ENCODE assay signal across 9 mouse cellular contexts in genomic region chr4:152285505-152285904, GRCm38 (mm10). TPM values are rescaled to one million over a fixed set of nuclear protein-coding genes. Genes with fewer than 3 reads are reported as not detected.
DNase-seq lines count a peak whose midpoint lies in the region; ATAC-seq and TF ChIP-seq lines count a peak whose summit lies in the region.
"Had no signal": no experiment of that assay in that cellular context is flagged by ENCODE, and none has a peak within 500 bp of the region (broad histone marks: within the 10 kb centered on the region; RNA-seq: fewer than 3 reads in every experiment).

No protein-coding gene starts in this region.

- DNase-seq in heart, adult 2 months = peak; percentile 74 to 77
- peak; percentile 59 for DNase-seq in 416B (ENCODE audit: low read depth)
- DNase-seq in adrenal gland, postnatal 25 days = peak; percentile 55
- DNase-seq in gastrocnemius, adult 2 months = peak; percentile 76
- peak; percentile 67 for DNase-seq in left cerebral cortex, postnatal 4 days
- DNase-seq in retina, embryonic 14.5 days (ENCODE audit: low spot score) = peak; percentile 81
- DNase-seq in layer of hippocampus, adult 8-10 months (ENCODE audit: low spot score in 2 of 2) = no peak

- H3K4me3 ChIP-seq in heart, adult 2 months = no peak overlapping the region
- no peak overlapping the region for H3K4me3 ChIP-seq in heart, embryonic 12.5 days
- no peak overlapping the region for H3K4me3 ChIP-seq in gastrocnemius, adult 2 months

- TF ChIP-seq CTCF in heart, adult 2 months (IDR thresholded peaks at IDR 0.05) = peak; percentile 86
- TF ChIP-seq CTCF in gastrocnemius, adult 2 months (IDR thresholded peaks at IDR 0.05) = peak; percentile 82

- no peak overlapping the region for H3K9ac ChIP-seq in heart, adult 2 months (ENCODE audit: low read depth, low read length)
- H3K9ac ChIP-seq in heart, embryonic 12.5 days = no peak overlapping the region

- ATAC-seq in heart, embryonic 12.5 days (ENCODE audit: insufficient number of reproducible peaks, low FRiP score) = no peak

- TF ChIP-seq EP300 in heart, adult 2 months (IDR thresholded peaks at IDR 0.05; ENCODE audit: insufficient read depth, low read depth, low read length) = 0 out of 2 replicates have a peak, but pooled peaks have one; percentile 45

- peaks cover 17% of the 10 kb centered on the region for H3K27me3 ChIP-seq in heart, adult 2 months (ENCODE audit: control insufficient read depth, insufficient read depth, low read length)
- peaks cover 92% of the 10 kb centered on the region for H3K27me3 ChIP-seq in heart, embryonic 12.5 days (replicated peaks)

- TF ChIP-seq POLR2A in heart, adult 2 months (IDR thresholded peaks at IDR 0.05; ENCODE audit: insufficient read depth, low read depth, low read length) = no peak

- 4% methylated on average over 10 of the region's 10 CpGs for WGBS in heart, adult 2 months
- WGBS in heart, embryonic 12.5 days = 2% methylated on average over 10 of the region's 10 CpGs

- H3K4me1 ChIP-seq in heart, adult 2 months (ENCODE audit: control insufficient read depth, insufficient read depth, low read length) = no peaks in the 10 kb centered on the region
- H3K4me1 ChIP-seq in heart, embryonic 12.5 days (replicated peaks) = peaks cover 22% of the 10 kb centered on the region

- H3K79me2 ChIP-seq in heart, adult 2 months (replicated peaks; ENCODE audit: control insufficient read depth, insufficient read depth, low read length) = no peaks in the 10 kb centered on the region

- no peak overlapping the region for H3K27ac ChIP-seq in heart, adult 2 months
- H3K27ac ChIP-seq in heart, embryonic 12.5 days (ENCODE audit: poor library complexity, severe bottlenecking) = no peak overlapping the region
- no peak overlapping the region for H3K27ac ChIP-seq in gastrocnemius, adult 2 months

- intact Hi-C loops in heart, adult 2 months (cut with DNase I) = loop anchor here (1.0 kb wide), 2 partner anchors 71 to 112 kb away; no protein-coding TSS in a partner anchor
- intact Hi-C loops in gastrocnemius, adult 2 months (cut with DNase I) = loop anchor here (1.0 kb wide), 1 partner anchor 112 kb away; no protein-coding TSS in a partner anchor
- intact Hi-C loops in left cerebral cortex, postnatal 4 days (cut with DNase I) = loop anchor here (5.0 kb wide), 1 partner anchor 108 kb away; the partner anchor contains the start of gene Acot7

- H3K4me2 ChIP-seq in heart, embryonic 12.5 days = no peak overlapping the region

- no peaks in the 10 kb centered on the region for H3K9me3 ChIP-seq in heart, embryonic 12.5 days (replicated peaks)
- H3K9me3 ChIP-seq: hindbrain, embryonic 15.5 days had no signal

- no peaks in the 10 kb centered on the region for H3K36me3 ChIP-seq in heart, adult 2 months (ENCODE audit: control insufficient read depth, insufficient read depth, low read length)
- peaks cover 12% of the 10 kb centered on the region; the same call in 1 of the 2 replicates for H3K36me3 ChIP-seq in heart, embryonic 12.5 days
- H3K36me3 ChIP-seq: hindbrain, embryonic 15.5 days had no signal

RNA-seq across cellular contexts. Expression of gene Hes3, which starts 6.0 kb away (rescaled TPM):
- total RNA-seq in heart, adult 2 months (2021) = not detected
- not detected in 2 replicates for polyA plus RNA-seq in heart, adult 2 months (2012; rRNA removed)
- polyA plus RNA-seq in heart, embryonic 12.5 days (2016; fragmentation: Nextera tagmentation; extraction: Ambion mirVana) = not detected in 2 replicates
- not detected in 2 replicates for total RNA-seq in adrenal gland, postnatal 25 days (2021)
- not detected for total RNA-seq in gastrocnemius, adult 2 months (2021)
- under 1 TPM in 1 of 2 experiments, not detected in 1; 0.20 TPM for total RNA-seq in left cerebral cortex, postnatal 4 days (2021)
- not detected for total RNA-seq in layer of hippocampus, adult 8-10 months (2022)

RNA-seq across cellular contexts. Expression of gene Gpr153, which starts 11.5 kb away (rescaled TPM):
- 10 to 100 TPM in 1 of 2 experiments, 1 to 10 TPM in 1; 8.6 to 11.9 TPM for total RNA-seq in heart, adult 2 months (2021)
- 18.0 and 24.0 TPM in 2 replicates for polyA plus RNA-seq in heart, adult 2 months (2012; rRNA removed)
- 11.9 and 14.0 TPM in 2 replicates for polyA plus RNA-seq in heart, embryonic 12.5 days (2016; fragmentation: Nextera tagmentation; extraction: Ambion mirVana)
- 3.1 and 3.6 TPM in 2 replicates for total RNA-seq in adrenal gland, postnatal 25 days (2021)
- 1 to 10 TPM; 3.4 to 7.3 TPM for total RNA-seq in gastrocnemius, adult 2 months (2021)
- 10 to 100 TPM; 28.6 to 31.1 TPM for total RNA-seq in left cerebral cortex, postnatal 4 days (2021)
- 1 to 10 TPM; 5.9 to 7.2 (median 6.6) TPM for total RNA-seq in layer of hippocampus, adult 8-10 months (2022)

RNA-seq across cellular contexts. Expression of gene Icmt, which starts 11.5 kb away (rescaled TPM):
- total RNA-seq in heart, adult 2 months (2021) = 10 to 100 TPM; 26.4 to 28.2 TPM
- polyA plus RNA-seq in heart, adult 2 months (2012; rRNA removed) = 17.7 and 27.2 TPM in 2 replicates
- polyA plus RNA-seq in heart, embryonic 12.5 days (2016; fragmentation: Nextera tagmentation; extraction: Ambion mirVana) = 24.0 and 25.4 TPM in 2 replicates
- total RNA-seq in adrenal gland, postnatal 25 days (2021) = 44.9 and 48.7 TPM in 2 replicates
- total RNA-seq in gastrocnemius, adult 2 months (2021) = 10 to 100 TPM; 18.1 to 19.3 TPM
- 10 to 100 TPM; 22.8 to 23.4 TPM for total RNA-seq in left cerebral cortex, postnatal 4 days (2021)
- 10 to 100 TPM; 38.0 to 52.1 (median 47.0) TPM for total RNA-seq in layer of hippocampus, adult 8-10 months (2022)

RNA-seq across cellular contexts. Expression of gene Rnf207, which starts 33.3 kb away (rescaled TPM):
- total RNA-seq in heart, adult 2 months (2021) = 10 to 100 TPM; 34.5 to 47.7 TPM
- 155 and 167 TPM in 2 replicates for polyA plus RNA-seq in heart, adult 2 months (2012; rRNA removed)
- polyA plus RNA-seq in heart, embryonic 12.5 days (2016; fragmentation: Nextera tagmentation; extraction: Ambion mirVana) = 56.5 and 62.1 TPM in 2 replicates
- total RNA-seq in adrenal gland, postnatal 25 days (2021) = 1.1 TPM in 1 of 2 replicates, not detected in the other
- total RNA-seq in gastrocnemius, adult 2 months (2021) = not detected
- total RNA-seq in left cerebral cortex, postnatal 4 days (2021) = 1 to 10 TPM; 3.0 to 3.8 TPM
- 10 to 100 TPM; 11.3 to 16.5 (median 13.8) TPM for total RNA-seq in layer of hippocampus, adult 8-10 months (2022)

RNA-seq across cellular contexts. Expression of gene Rpl22, which starts 40.0 kb away (rescaled TPM):
- 100 to 1,000 TPM; 242 to 276 TPM for total RNA-seq in heart, adult 2 months (2021)
- polyA plus RNA-seq in heart, adult 2 months (2012; rRNA removed) = 40.9 and 76.8 TPM in 2 replicates
- polyA plus RNA-seq in heart, embryonic 12.5 days (2016; fragmentation: Nextera tagmentation; extraction: Ambion mirVana) = 278 and 280 TPM in 2 replicates
- 458 and 532 TPM in 2 replicates for total RNA-seq in adrenal gland, postnatal 25 days (2021)
- 100 to 1,000 TPM; 235 to 261 TPM for total RNA-seq in gastrocnemius, adult 2 months (2021)
- 100 to 1,000 TPM; 335 to 363 TPM for total RNA-seq in left cerebral cortex, postnatal 4 days (2021)
- 100 to 1,000 TPM; 161 to 249 (median 201) TPM for total RNA-seq in layer of hippocampus, adult 8-10 months (2022)

Comparison
In these comparisons a context has a peak if more than half of its experiments do, and no peak if none do; other contexts are left out.
1. DNase-seq: peak in heart, adult 2 months (2 of 2), 416B (single experiment), adrenal gland, postnatal 25 days (single experiment), gastrocnemius, adult 2 months (single experiment), left cerebral cortex, postnatal 4 days (single experiment) and retina, embryonic 14.5 days (single experiment); none in layer of hippocampus, adult 8-10 months (0 of 2).